Mouse (Mus musculus): ENCODE measurements around the gene Tbc1d25. TPM values are rescaled to one million over a fixed set of nuclear protein-coding genes. Genes with fewer than 3 reads are reported as not detected.

Gene Tbc1d25
- polyA plus RNA-seq, 1 experiment from 2014 or later, result 5.0 TPM

- no peaks in the 10 kb centered on the region for H3K9me3 ChIP-seq (replicated peaks)
- WGBS (ENCODE audit: insufficient replicate concordance), result 21% methylated on average over 4 of the region's 4 CpGs
- peak overlapping the region; percentile 87 for H3K27ac ChIP-seq
- peak overlapping the region; percentile 72 for H3K4me2 ChIP-seq
- DNase-seq, result no peak
- H3K9ac ChIP-seq, result peak overlapping the region; percentile 77
- H3K27me3 ChIP-seq, result no peaks in the 10 kb centered on the region
- H3K36me3 ChIP-seq, result no peaks in the 10 kb centered on the region
- peak overlapping the region; percentile 70 for H3K4me3 ChIP-seq (replicated peaks)
- peaks cover 21% of the 10 kb centered on the region for H3K4me1 ChIP-seq (replicated peaks)
- ATAC-seq (ENCODE audit: low read depth), result no peak
Measured at GRCm38 (mm10) chrX:8175169-8175503, 845 bp downstream of the Tbc1d25 start.

GRCm38 (mm10) chrX:8167716-8168647 lies 8.0 kb downstream of the Tbc1d25 start:
- no peak overlapping the region for H3K4me2 ChIP-seq
- H3K4me3 ChIP-seq (replicated peaks), result no peak overlapping the region
- H3K9me3 ChIP-seq (replicated peaks), result no peaks in the 10 kb centered on the region
- H3K36me3 ChIP-seq, result peaks cover 2% of the 10 kb centered on the region; the same call in 1 of the 2 replicates
- DNase-seq (no peak), ATAC-seq (ENCODE audit: low read depth) (no peak)
- no peak overlapping the region for H3K9ac ChIP-seq
- no peaks in the 10 kb centered on the region for H3K4me1 ChIP-seq (replicated peaks)
- H3K27me3 ChIP-seq, result no peaks in the 10 kb centered on the region
- no peak overlapping the region for H3K27ac ChIP-seq
- WGBS (ENCODE audit: insufficient replicate concordance), result 73% methylated on average over 9 of the region's 10 CpGs

GRCm38 (mm10) chrX:8164471-8164870 lies 11.5 kb downstream of the Tbc1d25 start:
- H3K4me3 ChIP-seq (replicated peaks), result no peak overlapping the region
- no peaks in the 10 kb centered on the region for H3K9me3 ChIP-seq (replicated peaks)
- ATAC-seq (ENCODE audit: low read depth) (no peak), DNase-seq (no peak)
- H3K36me3 ChIP-seq, result peaks cover 2% of the 10 kb centered on the region; the same call in 1 of the 2 replicates
- H3K9ac ChIP-seq, result no peak overlapping the region
- no peak overlapping the region for H3K4me2 ChIP-seq
- H3K27ac ChIP-seq, result no peak overlapping the region
- no peaks in the 10 kb centered on the region for H3K27me3 ChIP-seq
- H3K4me1 ChIP-seq (replicated peaks), result no peaks in the 10 kb centered on the region
- WGBS (ENCODE audit: insufficient replicate concordance), result 78% methylated on average over 4 of the region's 4 CpGs

GRCm38 (mm10) chrX:8163076-8163475 lies 12.9 kb downstream of the Tbc1d25 start:
- H3K36me3 ChIP-seq, result 0 out of 2 replicates have a peak, but pooled peaks cover 4% of the 10 kb centered on the region
- H3K27me3 ChIP-seq, result no peaks in the 10 kb centered on the region
- H3K4me1 ChIP-seq (replicated peaks), result no peaks in the 10 kb centered on the region
- 63% methylated on average over 5 of the region's 5 CpGs for WGBS (ENCODE audit: insufficient replicate concordance)
- no peak for DNase-seq
- no peak overlapping the region for H3K27ac ChIP-seq
- H3K9me3 ChIP-seq (replicated peaks), result no peaks in the 10 kb centered on the region
- ATAC-seq (ENCODE audit: low read depth), result no peak
- no peak overlapping the region for H3K9ac ChIP-seq
- no peak overlapping the region for H3K4me3 ChIP-seq (replicated peaks)
- H3K4me2 ChIP-seq, result no peak overlapping the region

GRCm38 (mm10) chrX:8145153-8145991 lies 30.6 kb downstream of the Tbc1d25 start, which contains the start of gene Rbm3:
Gene Rbm3 (minus strand): TSS chrX:8145880.
- ATAC-seq (ENCODE audit: low read depth) (peak; percentile 90), DNase-seq (peak; percentile 83)
- Histone ChIP-seq H3K4me2 (peak within 1 kb of the TSS; percentile 91), H3K36me3 (peaks cover 38% of the 10 kb centered on the region), H3K27ac (peak within 1 kb of the TSS; percentile 94), H3K4me1 (replicated peaks) (peaks cover 36% of the 10 kb centered on the region), H3K4me3 (replicated peaks) (peak within 1 kb of the TSS; percentile 74), H3K9ac (peak within 1 kb of the TSS; percentile 88), H3K9me3 (replicated peaks) (no peaks in the 10 kb centered on the region), H3K27me3 (no peaks in the 10 kb centered on the region)
- WGBS (ENCODE audit: insufficient replicate concordance), result 17% methylated on average over 62 of the region's 65 CpGs

- no peak for ATAC-seq (ENCODE audit: low read depth)
- Histone ChIP-seq H3K4me2 (peak overlapping the region; percentile 91), H3K27ac (peak overlapping the region; percentile 94)
Measured at GRCm38 (mm10) chrX:8143750-8144149, 32.2 kb downstream of the Tbc1d25 start.

GRCm38 (mm10) chrX:8142948-8143347 lies 33.0 kb downstream of the Tbc1d25 start:
- DNase-seq (no peak), ATAC-seq (ENCODE audit: low read depth) (no peak)
- Histone ChIP-seq H3K4me3 (replicated peaks) (peak overlapping the region; percentile 74; the same call in 1 of the 2 replicates), H3K4me1 (replicated peaks) (peaks cover 30% of the 10 kb centered on the region), H3K9ac (no peak overlapping the region), H3K9me3 (replicated peaks) (no peaks in the 10 kb centered on the region), H3K27me3 (no peaks in the 10 kb centered on the region), H3K27ac (no peak overlapping the region), H3K4me2 (peak overlapping the region; percentile 91), H3K36me3 (peaks cover 59% of the 10 kb centered on the region)
- 62% methylated on average over 7 of the region's 7 CpGs for WGBS (ENCODE audit: insufficient replicate concordance)

More at GRCm38 (mm10) chrX:8143750-8144149, 32.2 kb downstream of the Tbc1d25 start:
- WGBS (ENCODE audit: insufficient replicate concordance), result 61% methylated on average over 7 of the region's 7 CpGs
- peaks cover 36% of the 10 kb centered on the region for H3K4me1 ChIP-seq (replicated peaks)
- DNase-seq, result no peak
- no peaks in the 10 kb centered on the region for H3K27me3 ChIP-seq
- H3K4me3 ChIP-seq (replicated peaks), result peak overlapping the region; percentile 74
- H3K9me3 ChIP-seq (replicated peaks), result no peaks in the 10 kb centered on the region
- peak overlapping the region; percentile 88 for H3K9ac ChIP-seq
- peaks cover 52% of the 10 kb centered on the region for H3K36me3 ChIP-seq

- 57% methylated on average over 3 of the region's 3 CpGs for WGBS (ENCODE audit: insufficient replicate concordance)
- Histone ChIP-seq H3K27me3 (no peaks in the 10 kb centered on the region), H3K9me3 (replicated peaks) (no peaks in the 10 kb centered on the region), H3K4me1 (replicated peaks) (peaks cover 23% of the 10 kb centered on the region), H3K4me3 (replicated peaks) (no peak overlapping the region), H3K9ac (no peak overlapping the region), H3K36me3 (peaks cover 73% of the 10 kb centered on the region), H3K27ac (no peak overlapping the region; the same call in 1 of the 2 replicates), H3K4me2 (no peak overlapping the region)
- DNase-seq, result no peak
- no peak for ATAC-seq (ENCODE audit: low read depth)
Measured at GRCm38 (mm10) chrX:8141058-8141457, 34.9 kb downstream of the Tbc1d25 start.

- 90% methylated on average over 2 of the region's 2 CpGs for WGBS (ENCODE audit: insufficient replicate concordance)
- Histone ChIP-seq H3K36me3 (peaks cover 73% of the 10 kb centered on the region), H3K27me3 (no peaks in the 10 kb centered on the region), H3K9ac (no peak overlapping the region), H3K9me3 (replicated peaks) (no peaks in the 10 kb centered on the region), H3K4me3 (replicated peaks) (no peak overlapping the region), H3K4me2 (no peak overlapping the region), H3K27ac (no peak overlapping the region), H3K4me1 (replicated peaks) (peaks cover 23% of the 10 kb centered on the region)
- ATAC-seq (ENCODE audit: low read depth) (no peak), DNase-seq (no peak)
Measured at GRCm38 (mm10) chrX:8140446-8140845, 35.5 kb downstream of the Tbc1d25 start.

GRCm38 (mm10) chrX:8139480-8139879 lies 36.5 kb downstream of the Tbc1d25 start:
- H3K4me2 ChIP-seq, result no peak overlapping the region
- H3K4me1 ChIP-seq (replicated peaks), result peaks cover 23% of the 10 kb centered on the region
- H3K36me3 ChIP-seq, result peaks cover 70% of the 10 kb centered on the region
- no peak overlapping the region for H3K9ac ChIP-seq
- DNase-seq (no peak), ATAC-seq (ENCODE audit: low read depth) (no peak)
- no peak overlapping the region for H3K4me3 ChIP-seq (replicated peaks)
- WGBS (ENCODE audit: insufficient replicate concordance), result 59% methylated on average over 1 of the region's 1 CpGs
- H3K27ac ChIP-seq, result no peak overlapping the region
- no peaks in the 10 kb centered on the region for H3K9me3 ChIP-seq (replicated peaks)
- H3K27me3 ChIP-seq, result no peaks in the 10 kb centered on the region

- WGBS (ENCODE audit: insufficient replicate concordance), result 23% methylated on average over 2 of the region's 2 CpGs
- ATAC-seq (ENCODE audit: low read depth), result no peak
- Histone ChIP-seq H3K36me3 (peaks cover 40% of the 10 kb centered on the region), H3K9me3 (replicated peaks) (no peaks in the 10 kb centered on the region), H3K4me3 (replicated peaks) (no peak overlapping the region), H3K4me1 (replicated peaks) (peaks cover 17% of the 10 kb centered on the region), H3K9ac (no peak overlapping the region), H3K4me2 (no peak overlapping the region), H3K27ac (no peak overlapping the region), H3K27me3 (no peaks in the 10 kb centered on the region)
- no peak for DNase-seq
Measured at GRCm38 (mm10) chrX:8135886-8136285, 40.1 kb downstream of the Tbc1d25 start.

All from liver, embryonic 13.5 days (tissue).